Mouse (Mus musculus) liver, postnatal 0 days (tissue): ENCODE results near the gene Abi1.

ENCODE experiments used
- CTCF ChIP-seq: sonication (generic); IDR thresholded peaks from 2 replicates; pipeline ENCODE4 v1.5.1; 2016; ENCODE audit warnings: antibody characterized with exemption, low read depth
- EP300 ChIP-seq: IDR thresholded peaks from 2 replicates; pipeline ENCODE4 v1.6.1; 2016; ENCODE audit warnings: antibody characterized with exemption, low read depth, mild to moderate bottlenecking

- no peak for TF ChIP-seq CTCF
- no peak for TF ChIP-seq EP300
These were observed 18.7 kb downstream of the Abi1 start for GRCm38 (mm10) chr2:23021320-23021719.
